In the genomic region with DNA sequence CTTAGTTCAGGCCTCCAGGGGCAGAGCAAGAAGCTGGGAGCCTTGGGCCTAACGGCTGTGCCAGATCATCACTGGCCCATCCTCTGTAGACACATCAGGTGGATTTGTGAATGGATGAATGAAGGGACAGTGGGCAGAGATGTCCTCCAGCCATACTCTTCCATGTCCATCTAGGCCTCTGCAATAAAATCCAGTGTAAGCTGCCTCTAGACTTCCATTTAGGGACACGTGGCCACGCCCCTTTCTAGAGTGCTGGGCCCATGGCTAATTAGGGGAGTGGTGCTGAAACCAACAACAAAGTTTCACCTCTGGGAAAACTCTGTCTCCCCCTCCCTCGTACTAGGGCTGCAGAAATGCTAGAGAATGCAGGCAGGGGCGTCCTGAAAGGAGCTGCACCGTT, we compare ENCODE assay signal across 9 mouse cellular contexts. TPM values are rescaled to one million over a fixed set of nuclear protein-coding genes. Genes with fewer than 3 reads are reported as not detected.
DNase-seq lines count a peak whose midpoint lies in the region; ATAC-seq lines count a peak whose summit lies in the region.
"Had no signal": no experiment of that assay in that cellular context is flagged by ENCODE, and none has a peak within 500 bp of the region (broad histone marks: within the 10 kb centered on the region; RNA-seq: fewer than 3 reads in every experiment).

No protein-coding gene starts in this region.

- no peaks in the 10 kb centered on the region for H3K9me3 ChIP-seq in embryonic facial prominence, embryonic 12.5 days
- H3K9me3 ChIP-seq in intestine, embryonic 15.5 days, result no peaks in the 10 kb centered on the region
- no peaks in the 10 kb centered on the region for H3K9me3 ChIP-seq in neural tube, embryonic 12.5 days

- peak overlapping the region; percentile 22 for H3K4me3 ChIP-seq in embryonic facial prominence, embryonic 12.5 days
- H3K4me3 ChIP-seq in intestine, embryonic 15.5 days (replicated peaks), result peak overlapping the region; percentile 23; the same call in 1 of the 2 replicates
- H3K4me3 ChIP-seq in neural tube, embryonic 12.5 days, result peak overlapping the region; percentile 19; the same call in 1 of the 2 replicates

- peak overlapping the region; percentile 44 for H3K4me2 ChIP-seq in embryonic facial prominence, embryonic 12.5 days (replicated peaks)
- peak overlapping the region; percentile 58 for H3K4me2 ChIP-seq in intestine, embryonic 15.5 days (replicated peaks)
- peak overlapping the region; percentile 64 for H3K4me2 ChIP-seq in neural tube, embryonic 12.5 days (replicated peaks)

- peaks cover 8% of the 10 kb centered on the region; the same call in 1 of the 2 replicates for H3K4me1 ChIP-seq in embryonic facial prominence, embryonic 12.5 days
- peaks cover 5% of the 10 kb centered on the region; the same call in 1 of the 2 replicates for H3K4me1 ChIP-seq in intestine, embryonic 15.5 days (replicated peaks)
- peaks cover 11% of the 10 kb centered on the region for H3K4me1 ChIP-seq in neural tube, embryonic 12.5 days

- H3K9ac ChIP-seq in embryonic facial prominence, embryonic 12.5 days, result no peak overlapping the region
- no peak overlapping the region for H3K9ac ChIP-seq in intestine, embryonic 15.5 days
- H3K9ac ChIP-seq in neural tube, embryonic 12.5 days, result 0 out of 2 replicates have a peak overlapping the region, but pooled peaks have one; percentile 17

- ATAC-seq in embryonic facial prominence, embryonic 12.5 days (ENCODE audit: insufficient number of reproducible peaks, insufficient read depth, low FRiP score, low TSS enrichment), result no peak
- 0 out of 2 replicates have a peak, but pooled peaks have one; percentile 28 for ATAC-seq in intestine, embryonic 15.5 days
- ATAC-seq in neural tube, embryonic 12.5 days (ENCODE audit: low FRiP score, low read depth), result peak; percentile 39; the same call in 1 of the 2 replicates
- ATAC-seq in activated CD4-positive, CD25-positive, alpha-beta regulatory T cell, adult 4 months, result no peak

- no peak overlapping the region for H3K27ac ChIP-seq in embryonic facial prominence, embryonic 12.5 days
- H3K27ac ChIP-seq in intestine, embryonic 15.5 days, result no peak overlapping the region
- H3K27ac ChIP-seq in neural tube, embryonic 12.5 days, result no peak overlapping the region

- H3K36me3 ChIP-seq in embryonic facial prominence, embryonic 12.5 days, result no peaks in the 10 kb centered on the region
- H3K36me3 ChIP-seq in intestine, embryonic 15.5 days, result no peaks in the 10 kb centered on the region
- no peaks in the 10 kb centered on the region for H3K36me3 ChIP-seq in neural tube, embryonic 12.5 days

- peak; percentile 18 to 27 for DNase-seq in kidney, postnatal 4 days
- no peak for DNase-seq in kidney, adult 8-10 months
- no peak for DNase-seq in frontal cortex, adult 2 months (ENCODE audit: extremely low spot score in 1 of 2, low spot score in 1 of 2)
- no peak for DNase-seq in ovary, postnatal 14 days (ENCODE audit: low spot score)
- DNase-seq: cerebellum, adult 9-10 months had no signal

- H3K27me3 ChIP-seq in embryonic facial prominence, embryonic 12.5 days, result peaks cover 50% of the 10 kb centered on the region
- peaks cover 28% of the 10 kb centered on the region for H3K27me3 ChIP-seq in intestine, embryonic 15.5 days (replicated peaks)
- H3K27me3 ChIP-seq in neural tube, embryonic 12.5 days (replicated peaks), result peaks cover 39% of the 10 kb centered on the region

- WGBS in embryonic facial prominence, embryonic 12.5 days, result 10% methylated on average over 6 of the region's 6 CpGs
- WGBS in intestine, embryonic 15.5 days, result 14% methylated on average over 6 of the region's 6 CpGs
- WGBS in neural tube, embryonic 12.5 days, result 8% methylated on average over 6 of the region's 6 CpGs

RNA-seq across cellular contexts. Expression of gene 6430628N08Rik, which starts 0.4 kb away (rescaled TPM):
- not detected in 2 replicates for polyA plus RNA-seq in embryonic facial prominence, embryonic 12.5 days (2016; fragmentation: Nextera tagmentation; extraction: Ambion mirVana)
- polyA plus RNA-seq in intestine, embryonic 15.5 days (2015; fragmentation: Nextera tagmentation; extraction: Ambion mirVana), result not detected in 2 replicates
- polyA plus RNA-seq in neural tube, embryonic 12.5 days (2016; fragmentation: Nextera tagmentation; extraction: Ambion mirVana), result not detected in 2 replicates
- not detected for polyA plus RNA-seq in activated CD4-positive, CD25-positive, alpha-beta regulatory T cell, adult 4 months (2017; shearing (Covaris generic))
- polyA plus RNA-seq in frontal cortex, adult 2 months (2012; rRNA removed), result 0.08 and 0.16 TPM in 2 replicates

RNA-seq across cellular contexts. Expression of gene Kncn, which starts 5.9 kb away (rescaled TPM):
- polyA plus RNA-seq in embryonic facial prominence, embryonic 12.5 days (2016; fragmentation: Nextera tagmentation; extraction: Ambion mirVana), result not detected in 2 replicates
- polyA plus RNA-seq in intestine, embryonic 15.5 days (2015; fragmentation: Nextera tagmentation; extraction: Ambion mirVana), result not detected in 2 replicates
- polyA plus RNA-seq in neural tube, embryonic 12.5 days (2016; fragmentation: Nextera tagmentation; extraction: Ambion mirVana), result not detected in 2 replicates
- not detected for polyA plus RNA-seq in activated CD4-positive, CD25-positive, alpha-beta regulatory T cell, adult 4 months (2017; shearing (Covaris generic))
- polyA plus RNA-seq in frontal cortex, adult 2 months (2012; rRNA removed), result 0.16 and 0.32 TPM in 2 replicates

RNA-seq across cellular contexts. Expression of gene Dmbx1, which starts 49.7 kb away (rescaled TPM):
- 1.3 and 1.4 TPM in 2 replicates for polyA plus RNA-seq in embryonic facial prominence, embryonic 12.5 days (2016; fragmentation: Nextera tagmentation; extraction: Ambion mirVana)
- not detected in 2 replicates for polyA plus RNA-seq in intestine, embryonic 15.5 days (2015; fragmentation: Nextera tagmentation; extraction: Ambion mirVana)
- polyA plus RNA-seq in neural tube, embryonic 12.5 days (2016; fragmentation: Nextera tagmentation; extraction: Ambion mirVana), result 1.6 and 2.4 TPM in 2 replicates
- not detected for polyA plus RNA-seq in activated CD4-positive, CD25-positive, alpha-beta regulatory T cell, adult 4 months (2017; shearing (Covaris generic))
- 0.06 and 0.12 TPM in 2 replicates for polyA plus RNA-seq in frontal cortex, adult 2 months (2012; rRNA removed)

RNA-seq across cellular contexts. Expression of gene Mknk1, which starts 51.1 kb away (rescaled TPM):
- polyA plus RNA-seq in embryonic facial prominence, embryonic 12.5 days (2016; fragmentation: Nextera tagmentation; extraction: Ambion mirVana), result 26.5 and 28.0 TPM in 2 replicates
- polyA plus RNA-seq in intestine, embryonic 15.5 days (2015; fragmentation: Nextera tagmentation; extraction: Ambion mirVana), result 26.9 and 36.8 TPM in 2 replicates
- 24.8 and 26.4 TPM in 2 replicates for polyA plus RNA-seq in neural tube, embryonic 12.5 days (2016; fragmentation: Nextera tagmentation; extraction: Ambion mirVana)
- 10 to 100 TPM; 30.7 to 46.8 TPM for polyA plus RNA-seq in activated CD4-positive, CD25-positive, alpha-beta regulatory T cell, adult 4 months (2017; shearing (Covaris generic))
- 60.8 and 70.3 TPM in 2 replicates for polyA plus RNA-seq in frontal cortex, adult 2 months (2012; rRNA removed)

Comparison
In these comparisons a context has a peak if more than half of its experiments do, and no peak if none do; other contexts are left out.
1. DNase-seq: peak in kidney, postnatal 4 days (2 of 2); none in kidney, adult 8-10 months (0 of 2), frontal cortex, adult 2 months (0 of 2) and ovary, postnatal 14 days (single experiment).
2. ATAC-seq: peak in intestine, embryonic 15.5 days (single experiment) and neural tube, embryonic 12.5 days (single experiment); none in embryonic facial prominence, embryonic 12.5 days (single experiment) and activated CD4-positive, CD25-positive, alpha-beta regulatory T cell, adult 4 months (single experiment).
3. Peak in every context shown above with its lines, with median percentiles within 50 percentile points of each other: H3K4me2 ChIP-seq and H3K4me3 ChIP-seq.